Mouse (Mus musculus) gastrocnemius, postnatal 36 days (tissue): ENCODE data around the gene Sgcb. TPM values are rescaled to one million over a fixed set of nuclear protein-coding genes. Genes with fewer than 3 reads are reported as not detected.
A peak's percentile ranks its signal among the peaks of the same experiment; 100 is the strongest.

Experiments used
- DNase-seq, 2 experiments: peaks; one replicate each; pipeline ENCODE4 v3.0.0; 2022
- intact Hi-C: fragments of 180-260 bp; cut with DNase I; formaldehyde crosslinking; loops from one replicate; pipeline ENCODE4 v1.15.1; 2025
- long read RNA-seq, 2 experiments: library from polyadenylated mRNA; stranded (forward); transcript quantifications; one replicate each; pipeline ENCODE4 v2.0.0; 2021
- total RNA-seq, 2 experiments: library from RNA; stranded (reverse); gene quantifications; 2 replicates each; pipeline ENCODE4 v1.2.3; 2021

Gene Sgcb
- total RNA-seq: 10 to 100 TPM; 88.6 to 89.2 TPM
- long read RNA-seq, experiment 1, transcript Sgcb-201 (6 exons, 3,786 nt): major isoform, 51 of 108 reads
- long read RNA-seq, experiment 1, partial matches to known transcripts: 10 of 108 reads
- long read RNA-seq, experiment 1, other reads (novel, unspliced or antisense): 47 of 108 reads
- long read RNA-seq, experiment 2, transcript Sgcb-201 (6 exons, 3,786 nt): major isoform, 98 of 144 reads
- long read RNA-seq, experiment 2, partial matches to known transcripts: 7 of 144 reads
- long read RNA-seq, experiment 2, other reads (novel, unspliced or antisense): 39 of 144 reads

DNA sequence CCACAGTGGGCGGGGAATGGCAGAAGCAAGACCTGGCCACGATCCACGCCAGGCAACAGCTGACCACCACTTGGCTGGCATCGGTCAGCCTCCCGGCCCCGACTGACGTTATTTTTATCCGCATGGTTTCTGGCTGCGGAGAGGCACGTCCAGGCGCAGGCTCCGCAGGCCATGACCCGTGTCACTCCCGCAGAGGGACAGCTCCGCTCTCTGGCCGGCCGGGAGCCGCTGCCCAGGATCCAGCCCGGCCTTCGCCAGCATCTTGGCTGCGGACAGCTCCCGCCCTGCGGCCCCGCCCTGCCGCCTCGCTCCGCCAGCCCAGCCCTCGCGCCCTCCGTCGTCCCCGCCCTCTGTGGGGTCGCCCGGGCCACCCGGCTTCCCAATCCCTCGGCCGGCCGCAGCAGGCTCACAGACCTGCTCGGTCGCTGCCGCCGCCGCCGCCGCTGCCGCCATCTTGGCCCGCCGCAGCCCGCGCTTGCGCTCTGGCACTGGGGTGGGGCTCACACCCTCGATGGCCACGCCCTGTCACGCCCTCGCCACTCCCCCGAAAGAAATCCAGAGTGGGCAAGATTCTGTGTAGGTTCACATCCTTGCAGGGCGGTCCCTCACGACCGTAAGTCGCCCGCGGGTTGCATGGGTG, at the start of gene Sgcb:
Sgcb (minus strand) TSS at position 530 of the 640 bp plus-strand sequence.
- intact Hi-C loops: no loop called here
- peak; percentile 84 to 87 for DNase-seq

- intact Hi-C loops: no loop called here
- DNase-seq: no peak
Measured at GRCm38 (mm10) chr5:73694254-73695015, 46.8 kb upstream of the Sgcb start.

DNA sequence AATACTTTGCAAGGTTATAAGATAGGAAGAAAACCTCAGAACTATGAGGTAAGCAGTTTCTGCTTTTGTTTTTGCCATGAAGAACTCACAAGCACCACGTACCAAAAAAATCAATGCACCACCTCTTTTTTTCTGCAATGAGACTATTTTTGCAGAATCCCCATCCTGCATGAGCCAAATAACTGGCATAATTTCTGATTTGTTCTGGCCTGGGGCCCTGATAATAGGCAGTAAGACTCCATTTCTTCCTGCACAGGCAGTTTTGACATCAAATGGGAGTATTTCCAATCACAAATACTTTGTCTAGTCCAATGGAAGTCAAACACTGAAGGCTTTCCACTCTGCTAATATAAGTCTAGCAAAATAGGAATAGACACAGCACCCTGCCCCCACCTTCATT, 46.2 kb upstream of the Sgcb start:
- intact Hi-C loops: no loop called here
- no peak for DNase-seq

DNA sequence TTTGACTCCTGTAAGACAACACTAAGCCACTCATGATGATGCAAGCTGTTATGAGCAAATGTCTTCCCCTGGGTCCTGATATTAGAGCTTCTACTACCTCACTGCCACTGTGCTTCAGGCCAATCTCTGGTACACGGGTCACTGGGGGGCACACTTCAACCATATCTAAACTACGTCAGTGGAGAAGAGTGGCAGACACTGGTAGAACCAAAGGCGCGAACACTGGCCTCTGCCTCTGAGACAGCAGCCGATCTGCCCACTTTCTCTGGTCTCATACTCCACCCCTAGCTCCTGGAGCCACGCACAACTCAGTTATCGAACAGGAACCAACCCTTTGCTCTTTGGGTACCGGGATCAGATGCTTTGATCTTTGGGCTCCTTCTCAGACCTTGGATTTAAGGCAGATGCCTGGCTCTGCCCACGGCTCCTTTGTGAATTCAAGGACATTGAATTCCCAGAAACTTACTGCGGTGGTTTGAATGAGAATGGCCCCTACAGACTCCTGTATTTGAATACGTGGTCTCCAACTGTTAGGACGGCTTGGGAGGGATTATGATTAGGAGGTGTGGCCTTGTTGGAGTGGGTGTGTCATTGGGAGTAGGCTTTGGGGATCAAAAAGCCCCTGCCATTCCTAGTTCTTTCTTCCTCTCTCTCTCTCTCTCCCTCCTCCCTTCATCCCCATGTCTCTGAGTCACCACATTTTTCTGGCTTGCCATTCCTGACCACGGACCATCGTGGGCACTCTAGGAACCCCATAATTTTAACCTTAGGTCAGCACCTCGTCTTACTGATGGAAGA, 44.3 kb upstream of the Sgcb start:
- intact Hi-C loops: no loop called here
- DNase-seq: no peak

DNA sequence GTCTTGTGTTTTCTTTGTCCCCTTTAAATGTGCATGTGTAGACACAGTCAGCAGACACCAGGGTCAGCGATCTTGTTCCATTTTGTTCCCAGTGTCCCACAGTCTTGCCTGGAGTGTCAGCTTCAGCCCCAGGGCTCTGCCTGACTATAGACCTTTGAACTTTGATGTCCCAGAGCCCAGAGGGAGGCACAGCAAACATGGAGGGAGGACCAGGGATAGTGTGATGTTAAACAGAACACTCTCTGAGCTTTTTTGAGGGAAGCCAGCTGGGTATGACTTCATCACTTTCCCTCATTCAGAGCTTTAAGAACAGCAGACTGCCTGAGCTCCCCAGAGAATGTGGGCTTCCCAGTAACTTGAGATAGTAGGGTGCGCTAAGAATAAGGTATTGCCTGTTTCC, 42.6 kb upstream of the Sgcb start:
- DNase-seq: no peak
- intact Hi-C loops: no loop called here

- intact Hi-C loops: loop anchor here (10.0 kb wide), 1 partner anchor 586 kb away; no protein-coding TSS in a partner anchor
- DNase-seq: no peak
Measured at GRCm38 (mm10) chr5:73688576-73688975, 41.0 kb upstream of the Sgcb start.

GRCm38 (mm10) chr5:73686149-73686548, 38.6 kb upstream of the Sgcb start:
- intact Hi-C loops: loop anchor here (10.0 kb wide), 1 partner anchor 589 kb away; no protein-coding TSS in a partner anchor
- no peak for DNase-seq

GRCm38 (mm10) chr5:73683706-73684409, 36.3 kb upstream of the Sgcb start:
- DNase-seq: no peak
- intact Hi-C loops: loop anchor here (10.0 kb wide), 1 partner anchor 591 kb away; no protein-coding TSS in a partner anchor

DNA sequence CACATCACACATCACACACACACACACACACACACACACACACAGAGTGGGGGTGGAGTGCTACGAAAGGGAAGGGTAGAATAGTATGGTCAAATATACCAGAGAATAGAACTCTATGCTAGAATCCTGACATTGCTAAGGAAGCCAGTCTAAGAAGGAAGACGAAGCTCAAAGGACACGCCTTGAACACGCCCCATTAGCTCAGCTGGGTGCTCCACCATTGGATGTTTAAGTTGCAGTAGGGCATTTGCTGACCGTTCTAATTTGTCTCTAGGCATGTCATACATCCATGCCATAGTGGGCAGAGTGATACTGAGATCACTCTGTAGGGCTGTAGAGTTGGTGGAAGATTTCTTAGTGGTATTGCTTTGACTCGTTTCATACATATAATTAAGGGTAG, 35.6 kb upstream of the Sgcb start:
- intact Hi-C loops: loop anchor here (10.0 kb wide), 1 partner anchor 592 kb away; no protein-coding TSS in a partner anchor
- DNase-seq: no peak

- intact Hi-C loops: no loop called here
Measured at GRCm38 (mm10) chr5:73676626-73677025, 29.0 kb upstream of the Sgcb start.

DNA sequence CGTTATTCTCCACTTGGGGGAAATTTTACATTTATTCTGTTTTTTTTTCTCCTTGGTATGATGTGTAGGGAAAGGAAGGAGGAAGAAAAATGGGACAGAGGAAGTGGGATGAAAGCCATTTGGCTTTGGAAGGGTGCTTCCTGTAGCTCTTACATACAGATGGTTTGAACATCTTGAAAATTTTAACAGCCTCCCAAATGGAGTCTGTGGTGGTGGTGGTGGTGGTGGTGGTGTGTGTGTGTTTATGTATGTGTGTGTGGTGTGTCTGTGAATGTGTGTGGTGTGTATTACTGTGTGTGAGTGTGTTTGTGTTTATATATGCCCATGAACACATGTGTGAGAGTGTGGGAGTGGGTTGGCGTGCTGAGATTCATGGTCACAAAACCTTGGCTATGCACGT, 28.0 kb upstream of the Sgcb start:
- no peak for DNase-seq

More at GRCm38 (mm10) chr5:73676626-73677025, 29.0 kb upstream of the Sgcb start:
- DNase-seq: no peak

DNA sequence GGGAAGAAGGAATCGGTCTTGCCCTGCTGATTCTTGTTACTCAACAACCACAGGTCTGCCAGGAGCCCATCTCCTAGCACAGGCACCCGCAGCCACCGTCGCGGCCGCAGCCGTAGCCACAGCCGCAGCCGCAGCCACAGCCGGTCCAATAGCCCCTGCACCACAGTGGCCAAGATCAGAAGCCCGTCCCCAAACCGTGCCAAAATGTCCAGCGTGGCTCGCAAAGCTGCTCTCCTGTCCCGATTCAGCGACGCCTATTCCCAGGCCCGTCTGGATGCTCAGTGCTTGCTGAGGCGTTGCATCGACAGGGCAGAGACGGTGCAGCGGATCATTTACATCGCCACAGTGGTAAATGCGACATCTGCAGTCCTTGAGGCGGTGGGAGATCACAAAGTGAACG, 21.8 kb upstream of the Sgcb start:
- intact Hi-C loops: no loop called here
- no peak for DNase-seq

More for the DNA sequence above, 28.0 kb upstream of the Sgcb start:
- intact Hi-C loops: no loop called here

- intact Hi-C loops: no loop called here
- DNase-seq: no peak
Measured at GRCm38 (mm10) chr5:73667877-73668276, 20.3 kb upstream of the Sgcb start.

DNA sequence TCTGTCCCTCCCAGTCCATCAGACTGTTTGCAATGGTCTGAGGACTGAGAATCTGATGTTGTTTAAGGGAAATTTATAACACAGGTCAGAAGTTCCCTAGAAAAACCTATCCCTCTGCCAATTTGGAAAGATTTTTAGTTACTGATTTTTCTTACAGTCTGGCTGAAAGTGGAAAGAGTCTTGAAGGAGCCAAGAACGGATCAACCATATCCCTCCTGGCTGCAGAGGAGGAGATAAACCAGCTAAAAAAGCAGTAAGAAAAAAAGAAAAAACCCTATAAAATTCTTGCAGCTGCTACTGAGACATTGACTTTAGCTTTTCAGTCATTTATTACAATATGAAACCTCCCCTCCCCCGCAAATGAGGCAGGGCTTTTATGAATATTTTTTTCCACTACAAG, 19.1 kb upstream of the Sgcb start:
- no peak for DNase-seq
- intact Hi-C loops: no loop called here

DNA sequence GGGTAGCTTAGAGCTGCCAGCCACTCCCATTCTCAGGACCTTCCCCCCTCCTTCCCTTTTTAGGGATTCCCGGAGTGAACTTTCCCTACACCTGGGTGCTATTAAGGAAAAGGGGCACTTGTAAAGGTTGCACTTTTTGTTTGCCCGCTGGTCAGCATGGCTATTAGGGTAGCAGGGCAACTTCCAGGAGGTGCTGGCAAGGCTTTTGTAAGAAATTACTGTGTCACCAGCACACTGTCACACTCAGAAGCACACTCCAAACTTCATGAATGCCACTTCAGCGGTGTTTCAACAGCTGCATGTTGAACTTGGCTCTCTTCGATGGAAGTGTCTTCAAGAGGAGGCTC, 4.2 kb upstream of the Sgcb start:
- intact Hi-C loops: no loop called here

GRCm38 (mm10) chr5:73651061-73651854, 3.7 kb upstream of the Sgcb start, which contains the start of gene Spata18:
Spata18 (plus strand) TSS chr5:73651379.
- peak in 1 of 2 experiments; percentile 20 for DNase-seq
- intact Hi-C loops: no loop called here

More for the DNA sequence above, 4.2 kb upstream of the Sgcb start:
- DNase-seq: no peak

DNA sequence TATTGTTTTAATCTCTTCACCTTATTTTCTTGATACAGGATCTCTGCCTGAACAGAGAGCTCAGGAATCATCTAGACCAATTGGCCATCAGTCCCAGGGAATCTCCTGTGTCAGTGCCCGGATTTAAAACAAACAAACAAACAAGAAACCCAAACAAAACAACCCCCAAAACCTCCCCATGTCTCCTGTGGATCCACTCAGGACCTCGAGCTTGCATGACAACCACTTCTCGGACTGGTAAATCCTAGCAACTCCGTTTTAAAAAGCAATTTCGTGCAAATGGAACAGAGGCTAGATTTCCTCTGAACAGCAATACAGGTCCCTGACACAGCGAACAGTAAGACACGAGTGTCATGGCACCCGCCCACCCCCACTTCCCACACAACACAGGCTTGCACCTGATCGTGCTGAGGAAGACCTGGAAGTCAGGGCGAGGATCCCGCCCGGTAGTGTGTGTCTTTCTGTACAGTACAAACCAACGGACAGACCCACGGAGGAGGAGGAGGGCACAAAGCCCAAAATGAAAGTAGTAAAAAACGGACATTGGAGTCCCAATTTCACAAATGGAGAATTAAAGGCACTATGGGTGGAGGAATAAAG, 2.9 kb upstream of the Sgcb start:
- no peak for DNase-seq
- intact Hi-C loops: no loop called here

DNA sequence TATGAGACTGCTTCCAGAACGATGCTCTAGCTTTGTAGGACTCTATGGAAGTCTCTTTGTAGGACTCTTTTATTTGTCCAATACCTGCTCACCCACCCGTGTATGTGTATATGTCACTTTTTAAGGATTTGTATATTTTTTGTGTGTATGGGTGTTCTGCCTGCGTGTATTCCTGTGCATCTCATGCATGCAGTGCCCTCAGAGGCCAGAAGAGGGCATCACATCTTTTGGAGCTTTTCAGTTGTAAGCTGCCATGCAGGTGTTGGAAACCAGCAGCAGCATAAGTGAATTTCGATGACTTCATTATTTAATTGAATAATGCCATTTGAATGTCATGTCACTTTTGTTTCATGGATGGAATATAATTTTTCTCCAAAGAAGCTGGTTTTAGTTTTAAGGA, 5.5 kb downstream of the Sgcb start:
- intact Hi-C loops: no loop called here
- DNase-seq: no peak

DNA sequence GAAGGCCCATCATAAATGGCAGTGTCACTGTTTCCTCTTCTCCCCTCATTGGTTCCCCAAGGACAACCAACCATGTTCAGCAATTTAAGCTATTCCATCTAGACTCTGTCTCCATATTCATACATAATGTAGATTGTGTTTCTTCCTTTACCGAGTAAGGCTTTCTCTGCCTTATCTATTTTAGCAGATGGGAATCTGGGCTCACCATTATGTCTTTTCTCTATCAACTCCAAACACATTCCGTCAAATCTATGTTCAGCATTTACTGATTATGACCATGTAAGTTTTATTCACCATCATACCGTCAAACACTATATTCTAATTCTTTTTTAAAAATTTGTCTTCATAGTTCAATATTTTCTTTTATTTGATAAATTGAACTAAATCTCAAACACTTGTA, 6.5 kb downstream of the Sgcb start:
- intact Hi-C loops: no loop called here
- DNase-seq: no peak
